Mouse (Mus musculus): Measurements from ENCODE around the gene Rpgrip1.

GRCm38 (mm10) chr14:52071599-52072137, 38.8 kb upstream of the Rpgrip1 start:
- TF ChIP-seq POLR2A (IDR thresholded peaks at IDR 0.05; ENCODE audit: control insufficient read depth, low read depth, low read length) (no peak), CTCF (IDR thresholded peaks at IDR 0.05; ENCODE audit: control insufficient read depth, insufficient read depth, insufficient replicate concordance, low read depth, low read length) (0 out of 2 replicates have a peak, but pooled peaks have one; percentile 2)

Data from testis, adult 2 months (tissue).